Mouse (Mus musculus): ENCODE data around the gene Ilkap. TPM values are rescaled to one million over a fixed set of nuclear protein-coding genes. Genes with fewer than 3 reads are reported as not detected.

Ilkap gene
- total and polyA plus RNA-seq, 3 experiments = 131 to 145 TPM; not detected in 1

GRCm38 (mm10) chr1:91324646-91325045 is 74.0 kb downstream of the Ilkap start:
- Histone ChIP-seq H3K4me3 (ENCODE audit: control insufficient read depth in 1 of 2, insufficient read depth in 1 of 2, low read depth in 2 of 2, low read length in 2 of 2) (no peak overlapping the region), H3K27ac (ENCODE audit: control insufficient read depth, low read depth, low read length) (no peak overlapping the region), H3K9ac (ENCODE audit: control insufficient read depth, low read depth, low read length, poor library complexity, severe bottlenecking) (no peak overlapping the region), H3K27me3 (ENCODE audit: control insufficient read depth in 1 of 2, insufficient read depth in 2 of 2, low read length in 2 of 2) (no peaks in the 10 kb centered on the region), H3K4me1 (ENCODE audit: control insufficient read depth in 1 of 2, insufficient read depth in 2 of 2, low read length in 2 of 2) (peaks cover 2 to 15% of the 10 kb centered on the region in 2 experiments), H3K9me3 (replicated peaks; ENCODE audit: insufficient read depth, low read length) (no peaks in the 10 kb centered on the region), H3K79me2 (ENCODE audit: control insufficient read depth, insufficient read depth, low read length, poor library complexity) (no peaks in the 10 kb centered on the region), H3K36me3 (ENCODE audit: control insufficient read depth in 1 of 2, insufficient read depth in 2 of 2, low read length in 2 of 2) (peaks cover 0 to 3% of the 10 kb centered on the region in 2 experiments; a peak in 2 of 4 replicates)
- DNase-seq (ENCODE audit: low read depth, low spot score) = no peak
- no peak for TF ChIP-seq HCFC1 (IDR thresholded peaks at IDR 0.05; ENCODE audit: low read depth, low read length)
- no peak for TF ChIP-seq TCF12 (IDR thresholded peaks at IDR 0.05; ENCODE audit: low read depth, low read length)
- no peak for TF ChIP-seq MXI1 (IDR thresholded peaks at IDR 0.05; ENCODE audit: low read depth, low read length)
- TF ChIP-seq ZNF384 (IDR thresholded peaks at IDR 0.05; ENCODE audit: low read depth, low read length) = no peak
- TF ChIP-seq ZMIZ1 (IDR thresholded peaks at IDR 0.05; ENCODE audit: low read depth, low read length) = no peak
- TF ChIP-seq GATA1 (IDR thresholded peaks at IDR 0.05; ENCODE audit: low read depth, low read length) = no peak
- no peak for TF ChIP-seq BHLHE40 (IDR thresholded peaks at IDR 0.05; ENCODE audit: borderline replicate concordance, low read depth, low read length)
- no peak for TF ChIP-seq KAT2A (conservative IDR thresholded peaks at IDR 0.05; ENCODE audit: low read depth, low read length)
- no peak for TF ChIP-seq MAX (IDR thresholded peaks at IDR 0.05; ENCODE audit: low read length)
- no peak for TF ChIP-seq JUND (IDR thresholded peaks at IDR 0.05; ENCODE audit: low read depth, low read length)
- no peak for TF ChIP-seq NRF1 (IDR thresholded peaks at IDR 0.05; ENCODE audit: insufficient read depth, low read depth, low read length, poor library complexity, severe bottlenecking)
- TF ChIP-seq POLR2AphosphoS5 (IDR thresholded peaks at IDR 0.05; ENCODE audit: borderline replicate concordance, low read depth, low read length) = no peak

Other genes starting within 250 kb of the Ilkap start
- gene Ramp1, start 219.0 kb downstream of the Ilkap start, total RNA-seq (2012; rRNA removed) = 2.6 and 5.6 TPM in 2 replicates
- 1 to 10 TPM in 1 of 2 experiments, not detected in 1; 4.1 TPM for gene Ramp1, start 219.0 kb downstream of the Ilkap start, polyA plus RNA-seq (2012; ENCODE audit: insufficient read depth in 1 of 2, insufficient read length in 2 of 2, low read depth in 1 of 2, low replicate concordance in 2 of 2, missing spikeins in 1 of 2)
- gene Ube2f, start 148.5 kb downstream of the Ilkap start, total RNA-seq (2012; rRNA removed) = 50.0 and 57.4 TPM in 2 replicates
- 10 to 100 TPM in 1 of 2 experiments, not detected in 1; 71.3 TPM for gene Ube2f, start 148.5 kb downstream of the Ilkap start, polyA plus RNA-seq (2012; ENCODE audit: insufficient read depth in 1 of 2, insufficient read length in 2 of 2, low read depth in 1 of 2, low replicate concordance in 2 of 2, missing spikeins in 1 of 2)
- gene Scly, start 100.5 kb downstream of the Ilkap start, total RNA-seq (2012; rRNA removed) = 19.3 and 23.1 TPM in 2 replicates
- 10 to 100 TPM in 1 of 2 experiments, not detected in 1; 48.8 TPM for gene Scly, start 100.5 kb downstream of the Ilkap start, polyA plus RNA-seq (2012; ENCODE audit: insufficient read depth in 1 of 2, insufficient read length in 2 of 2, low read depth in 1 of 2, low replicate concordance in 2 of 2, missing spikeins in 1 of 2)
- gene Espnl, start 76.7 kb downstream of the Ilkap start, total RNA-seq (2012; rRNA removed) = 1.7 and 2.0 TPM in 2 replicates
- gene Espnl, start 76.7 kb downstream of the Ilkap start, polyA plus RNA-seq (2012; ENCODE audit: insufficient read depth in 1 of 2, insufficient read length in 2 of 2, low read depth in 1 of 2, low replicate concordance in 2 of 2, missing spikeins in 1 of 2) = 1 to 10 TPM in 1 of 2 experiments, not detected in 1; 2.1 TPM
- gene Klhl30, start 47.8 kb downstream of the Ilkap start, total RNA-seq (2012; rRNA removed) = not detected in 2 replicates
- gene Klhl30, start 47.8 kb downstream of the Ilkap start, polyA plus RNA-seq (2012; ENCODE audit: insufficient read depth in 1 of 2, insufficient read length in 2 of 2, low read depth in 1 of 2, low replicate concordance in 2 of 2, missing spikeins in 1 of 2) = not detected
- gene Erfe, start 32.4 kb downstream of the Ilkap start, total RNA-seq (2012; rRNA removed) = 4.6 and 5.5 TPM in 2 replicates
- gene Erfe, start 32.4 kb downstream of the Ilkap start, polyA plus RNA-seq (2012; ENCODE audit: insufficient read depth in 1 of 2, insufficient read length in 2 of 2, low read depth in 1 of 2, low replicate concordance in 2 of 2, missing spikeins in 1 of 2) = 1 to 10 TPM in 1 of 2 experiments, not detected in 1; 9.1 TPM
- gene Hes6, start 15.2 kb upstream of the Ilkap start, total RNA-seq (2012; rRNA removed) = 33.8 and 38.8 TPM in 2 replicates
- gene Hes6, start 15.2 kb upstream of the Ilkap start, polyA plus RNA-seq (2012; ENCODE audit: insufficient read depth in 1 of 2, insufficient read length in 2 of 2, low read depth in 1 of 2, low replicate concordance in 2 of 2, missing spikeins in 1 of 2) = 10 to 100 TPM in 1 of 2 experiments, not detected in 1; 47.9 TPM
- gene Per2, start 60.5 kb upstream of the Ilkap start, total RNA-seq (2012; rRNA removed) = 3.9 and 4.3 TPM in 2 replicates
- gene Per2, start 60.5 kb upstream of the Ilkap start, polyA plus RNA-seq (2012; ENCODE audit: insufficient read depth in 1 of 2, insufficient read length in 2 of 2, low read depth in 1 of 2, low replicate concordance in 2 of 2, missing spikeins in 1 of 2) = 1 to 10 TPM in 1 of 2 experiments, not detected in 1; 8.3 TPM
- 12.0 and 13.6 TPM in 2 replicates for gene Traf3ip1, start 95.8 kb upstream of the Ilkap start, total RNA-seq (2012; rRNA removed)
- gene Traf3ip1, start 95.8 kb upstream of the Ilkap start, polyA plus RNA-seq (2012; ENCODE audit: insufficient read depth in 1 of 2, insufficient read length in 2 of 2, low read depth in 1 of 2, low replicate concordance in 2 of 2, missing spikeins in 1 of 2) = 10 to 100 TPM in 1 of 2 experiments, not detected in 1; 19.6 TPM
- gene Asb1, start 141.7 kb upstream of the Ilkap start, total RNA-seq (2012; rRNA removed) = 38.4 and 41.3 TPM in 2 replicates
- 10 to 100 TPM in 1 of 2 experiments, not detected in 1; 37.9 TPM for gene Asb1, start 141.7 kb upstream of the Ilkap start, polyA plus RNA-seq (2012; ENCODE audit: insufficient read depth in 1 of 2, insufficient read length in 2 of 2, low read depth in 1 of 2, low replicate concordance in 2 of 2, missing spikeins in 1 of 2)